Mouse (Mus musculus): ENCODE measurements around the gene Banp. TPM values are rescaled to one million over a fixed set of nuclear protein-coding genes. Genes with fewer than 3 reads are reported as not detected.

Gene Banp
- total and polyA plus RNA-seq, 3 experiments = 19.2 to 28.4 TPM; not detected in 1

GRCm38 (mm10) chr8:122019162-122019561 is 69.6 kb downstream of the Banp start:
- Histone ChIP-seq H3K27me3 (ENCODE audit: control insufficient read depth in 1 of 2, insufficient read depth in 2 of 2, low read length in 2 of 2) (no peaks in the 10 kb centered on the region), H3K4me3 (ENCODE audit: control insufficient read depth in 1 of 2, insufficient read depth in 1 of 2, low read depth in 2 of 2, low read length in 2 of 2) (no peak overlapping the region), H3K9ac (ENCODE audit: control insufficient read depth, low read depth, low read length, poor library complexity, severe bottlenecking) (no peak overlapping the region), H3K4me1 (ENCODE audit: control insufficient read depth in 1 of 2, insufficient read depth in 2 of 2, low read length in 2 of 2) (no peaks in the 10 kb centered on the region), H3K9me3 (replicated peaks; ENCODE audit: insufficient read depth, low read length) (no peaks in the 10 kb centered on the region), H3K79me2 (ENCODE audit: control insufficient read depth, insufficient read depth, low read length, poor library complexity) (no peaks in the 10 kb centered on the region), H3K36me3 (ENCODE audit: control insufficient read depth in 1 of 2, insufficient read depth in 2 of 2, low read length in 2 of 2) (no peaks in the 10 kb centered on the region; a peak in 1 of 4 replicates), H3K27ac (ENCODE audit: control insufficient read depth, low read depth, low read length) (no peak overlapping the region)
- TF ChIP-seq MAX (IDR thresholded peaks at IDR 0.05; ENCODE audit: low read length) (no peak), NRF1 (IDR thresholded peaks at IDR 0.05; ENCODE audit: insufficient read depth, low read depth, low read length, poor library complexity, severe bottlenecking) (no peak), MYC (IDR thresholded peaks at IDR 0.05; ENCODE audit: low read depth, low read length) (no peak), CHD1 (IDR thresholded peaks at IDR 0.05; ENCODE audit: low read depth, low read length) (no peak), KAT2A (conservative IDR thresholded peaks at IDR 0.05; ENCODE audit: low read depth, low read length) (no peak), GATA1 (IDR thresholded peaks at IDR 0.05; ENCODE audit: low read depth, low read length) (no peak), CTCF (IDR thresholded peaks at IDR 0.05 in 2 of 3, conservative IDR thresholded peaks at IDR 0.05 in 1 of 3; ENCODE audit: control insufficient read depth in 1 of 3, insufficient read depth in 1 of 3, low read depth in 2 of 3, low read length in 3 of 3, poor library complexity in 1 of 3, severe bottlenecking in 1 of 3) (no peak), TCF12 (IDR thresholded peaks at IDR 0.05; ENCODE audit: low read depth, low read length) (no peak), MAZ (IDR thresholded peaks at IDR 0.05; ENCODE audit: low read depth, low read length) (no peak), UBTF (IDR thresholded peaks at IDR 0.05; ENCODE audit: borderline replicate concordance, insufficient read depth, low read depth, low read length) (no peak), POLR2A (IDR thresholded peaks at IDR 0.05; ENCODE audit: control insufficient read depth in 1 of 2, insufficient read depth in 1 of 2, low read depth in 1 of 2, low read length in 2 of 2, poor library complexity in 1 of 2) (no peak), ZC3H11A (IDR thresholded peaks at IDR 0.05; ENCODE audit: low read depth, low read length) (no peak)
- no peak for DNase-seq (ENCODE audit: low read depth, low spot score)

- Histone ChIP-seq H3K4me3 (ENCODE audit: control insufficient read depth in 1 of 2, insufficient read depth in 1 of 2, low read depth in 2 of 2, low read length in 2 of 2) (no peak overlapping the region), H3K79me2 (ENCODE audit: control insufficient read depth, insufficient read depth, low read length, poor library complexity) (no peaks in the 10 kb centered on the region), H3K4me1 (ENCODE audit: control insufficient read depth in 1 of 2, insufficient read depth in 2 of 2, low read length in 2 of 2) (no peaks in the 10 kb centered on the region), H3K9me3 (replicated peaks; ENCODE audit: insufficient read depth, low read length) (no peaks in the 10 kb centered on the region), H3K27me3 (ENCODE audit: control insufficient read depth in 1 of 2, insufficient read depth in 2 of 2, low read length in 2 of 2) (no peaks in the 10 kb centered on the region), H3K36me3 (ENCODE audit: control insufficient read depth in 1 of 2, insufficient read depth in 2 of 2, low read length in 2 of 2) (no peaks in the 10 kb centered on the region; a peak in 1 of 4 replicates), H3K27ac (ENCODE audit: control insufficient read depth, low read depth, low read length) (no peak overlapping the region), H3K9ac (ENCODE audit: control insufficient read depth, low read depth, low read length, poor library complexity, severe bottlenecking) (no peak overlapping the region)
- no peak for DNase-seq (ENCODE audit: low read depth, low spot score)
- TF ChIP-seq RCOR1 (IDR thresholded peaks at IDR 0.05; ENCODE audit: low read depth, low read length) (no peak), GABPA (IDR thresholded peaks at IDR 0.05; ENCODE audit: low read depth, low read length) (no peak), NRF1 (IDR thresholded peaks at IDR 0.05; ENCODE audit: insufficient read depth, low read depth, low read length, poor library complexity, severe bottlenecking) (no peak), ZKSCAN1 (IDR thresholded peaks at IDR 0.05; ENCODE audit: low read depth, low read length) (no peak), TCF12 (IDR thresholded peaks at IDR 0.05; ENCODE audit: low read depth, low read length) (no peak), E2F4 (IDR thresholded peaks at IDR 0.05; ENCODE audit: borderline replicate concordance, low read depth, low read length) (no peak), SIN3A (IDR thresholded peaks at IDR 0.05; ENCODE audit: low read length) (no peak), USF2 (IDR thresholded peaks at IDR 0.05; ENCODE audit: borderline replicate concordance in 1 of 2, insufficient read depth in 1 of 2, low read depth in 1 of 2, low read length in 2 of 2) (no peak), JUND (IDR thresholded peaks at IDR 0.05; ENCODE audit: low read depth, low read length) (no peak), MAX (IDR thresholded peaks at IDR 0.05; ENCODE audit: low read length) (no peak), POLR2AphosphoS2 (IDR thresholded peaks at IDR 0.05; ENCODE audit: low read length) (no peak), ELF1 (IDR thresholded peaks at IDR 0.05; ENCODE audit: low read depth, low read length) (no peak), MAZ (IDR thresholded peaks at IDR 0.05; ENCODE audit: low read depth, low read length) (no peak), TAL1 (IDR thresholded peaks at IDR 0.05; ENCODE audit: low read length) (no peak)
These were observed 70.7 kb downstream of the Banp start for GRCm38 (mm10) chr8:122020050-122020771.
